Mouse (Mus musculus): ENCODE results near the gene Fhl4.
A peak's percentile ranks its signal among the peaks of the same experiment; 100 is the strongest.

The Fhl4 gene

GRCm38 (mm10) chr10:85102247-85103084 lies at the start of gene Fhl4, which contains the start of gene Tmem263:
TSS of gene Fhl4 (minus strand) at chr10:85102495.
TSS of gene Tmem263 (plus strand) at chr10:85102627.
- peak; percentile 55 for DNase-seq (ENCODE audit: low read depth, low spot score)

- DNase-seq (ENCODE audit: low read depth, low spot score) = no peak
Measured at GRCm38 (mm10) chr10:85149226-85149625, 46.9 kb upstream of the Fhl4 start.

GRCm38 (mm10) chr10:85146282-85146681 lies 44.0 kb upstream of the Fhl4 start:
- DNase-seq (ENCODE audit: low read depth, low spot score) = no peak

- no peak for DNase-seq (ENCODE audit: low read depth, low spot score)
Measured at GRCm38 (mm10) chr10:85141465-85141864, 39.2 kb upstream of the Fhl4 start.

- no peak for DNase-seq (ENCODE audit: low read depth, low spot score)
Measured at GRCm38 (mm10) chr10:85136573-85136972, 34.3 kb upstream of the Fhl4 start.

GRCm38 (mm10) chr10:85128453-85128852 lies 26.2 kb upstream of the Fhl4 start:
- no peak for DNase-seq (ENCODE audit: low read depth, low spot score)

- DNase-seq (ENCODE audit: low read depth, low spot score) = peak; percentile 92
Measured at GRCm38 (mm10) chr10:85127395-85128287, 25.3 kb upstream of the Fhl4 start, which contains the start of gene Mterf2. TSS of gene Mterf2 (minus strand) at chr10:85128027.

- no peak for DNase-seq (ENCODE audit: low read depth, low spot score)
Measured at GRCm38 (mm10) chr10:85125184-85125583, 22.9 kb upstream of the Fhl4 start.

GRCm38 (mm10) chr10:85114409-85114808 lies 12.1 kb upstream of the Fhl4 start:
- no peak for DNase-seq (ENCODE audit: low read depth, low spot score)

GRCm38 (mm10) chr10:85103085-85103885 lies 990 bp upstream of the Fhl4 start:
- no peak for DNase-seq (ENCODE audit: low read depth, low spot score)

GRCm38 (mm10) chr10:85101841-85102240 lies 454 bp downstream of the Fhl4 start:
- no peak for DNase-seq (ENCODE audit: low read depth, low spot score)

- no peak for DNase-seq (ENCODE audit: low read depth, low spot score)
Measured at GRCm38 (mm10) chr10:85071605-85072152, 30.6 kb downstream of the Fhl4 start.

- DNase-seq (ENCODE audit: low read depth, low spot score) = no peak
Measured at GRCm38 (mm10) chr10:85054876-85055275, 47.4 kb downstream of the Fhl4 start.

- DNase-seq (ENCODE audit: low read depth, low spot score) = no peak
Measured at GRCm38 (mm10) chr10:85052451-85052850, 49.8 kb downstream of the Fhl4 start.

- DNase-seq (ENCODE audit: low read depth, low spot score) = no peak
Measured at GRCm38 (mm10) chr10:85050668-85051208, 51.6 kb downstream of the Fhl4 start.

GRCm38 (mm10) chr10:85048008-85048407 lies 54.3 kb downstream of the Fhl4 start:
- no peak for DNase-seq (ENCODE audit: low read depth, low spot score)

GRCm38 (mm10) chr10:85046585-85046984 lies 55.7 kb downstream of the Fhl4 start:
- no peak for DNase-seq (ENCODE audit: low read depth, low spot score)

Data from c-Kit-negative CD71-positive TER-119-positive erythroid progenitor cells, embryonic 14.5 days (primary cell).